Mouse (Mus musculus): ENCODE results near the gene Hist1h2bg. TPM values are rescaled to one million over a fixed set of nuclear protein-coding genes. Genes with fewer than 3 reads are reported as not detected.

Gene Hist1h2bg
- polyA plus RNA-seq (2014; fragmentation: Illumina TruSeq; extraction: RNeasy Lipid Tissue Mini Kit (QIAGEN cat#74804); ENCODE audit: low read depth, low replicate concordance), result 2.4 TPM

GRCm38 (mm10) chr13:23571022-23571503, at the start of gene Hist1h2bg, which contains the start of gene Hist1h2ae:
TSS of gene Hist1h2bg (plus strand) at chr13:23571396.
TSS of gene Hist1h2ae (minus strand) at chr13:23571220.

GRCm38 (mm10) chr13:23530901-23531875, 40.0 kb upstream of the Hist1h2bg start, which contains the start of gene Hist1h4h:
TSS of gene Hist1h4h (plus strand) at chr13:23531050.

GRCm38 (mm10) chr13:23533560-23534367, 37.4 kb upstream of the Hist1h2bg start, which contains the start of gene Hist1h2af:
TSS of gene Hist1h2af (plus strand) at chr13:23533906.

GRCm38 (mm10) chr13:23535137-23536075, 35.8 kb upstream of the Hist1h2bg start, which contains the start of gene Hist1h3g:
TSS of gene Hist1h3g (plus strand) at chr13:23535422.

GRCm38 (mm10) chr13:23542999-23543607, 28.1 kb upstream of the Hist1h2bg start, which contains the start of gene Hist1h2bh:
TSS of gene Hist1h2bh (minus strand) at chr13:23543392.

GRCm38 (mm10) chr13:23543965-23544786, 27.0 kb upstream of the Hist1h2bg start, which contains the start of gene Hist1h3f:
TSS of gene Hist1h3f (plus strand) at chr13:23544052.

GRCm38 (mm10) chr13:23551146-23551834, 19.9 kb upstream of the Hist1h2bg start, which contains the start of gene Hist1h4f:
TSS of gene Hist1h4f (minus strand) at chr13:23551648.

GRCm38 (mm10) chr13:23552962-23553361, 18.2 kb upstream of the Hist1h2bg start, which contains the start of gene Hist1h1d:
TSS of gene Hist1h1d (plus strand) at chr13:23553262.

GRCm38 (mm10) chr13:23561883-23562659, 9.1 kb upstream of the Hist1h2bg start, which contains the start of gene Hist1h3e:
TSS of gene Hist1h3e (minus strand) at chr13:23562369.

GRCm38 (mm10) chr13:23573898-23574524, 2.8 kb downstream of the Hist1h2bg start, which contains the start of the genes Hist1h2bf and Hist1h2ad:
TSS of gene Hist1h2bf (minus strand) at chr13:23574196.
TSS of gene Hist1h2ad (plus strand) at chr13:23574381.

GRCm38 (mm10) chr13:23575271-23575851, 4.2 kb downstream of the Hist1h2bg start, which contains the start of gene Hist1h3d:
TSS of gene Hist1h3d (plus strand) at chr13:23575763.

GRCm38 (mm10) chr13:23581408-23582218, 10.4 kb downstream of the Hist1h2bg start, which contains the start of gene Hist1h4d:
TSS of gene Hist1h4d (plus strand) at chr13:23581598.

GRCm38 (mm10) chr13:23620733-23621531, 49.7 kb downstream of the Hist1h2bg start, which contains the start of gene Hist1h2be:
TSS of gene Hist1h2be (minus strand) at chr13:23621124.

